Mouse (Mus musculus) embryonic stem cell, embryonic (primary cell): ENCODE data around the gene Pnma1.

Source experiments
- CTCF ChIA-PET, 4 experiments: fragments of 300-600 bp in 2 of 4; fragments of 350-600 bp in 2 of 4; sonication (Branson Sonifier 250); formaldehyde crosslinking; loops; one replicate each; lab custom pipeline; 2022; ENCODE audit warnings: inconsistent platforms in 2 of 4; lab: Charles Lee
- POLR2A ChIA-PET, 4 experiments: fragments of 300-600 bp in 2 of 4; fragments of 350-600 bp in 2 of 4; sonication (Branson Sonifier 250); formaldehyde crosslinking; loops; one replicate each; lab custom pipeline; 2022; ENCODE audit warnings: antibody characterized with exemption in 4 of 4, inconsistent platforms in 1 of 4; lab: Charles Lee

Pnma1 gene

DNA sequence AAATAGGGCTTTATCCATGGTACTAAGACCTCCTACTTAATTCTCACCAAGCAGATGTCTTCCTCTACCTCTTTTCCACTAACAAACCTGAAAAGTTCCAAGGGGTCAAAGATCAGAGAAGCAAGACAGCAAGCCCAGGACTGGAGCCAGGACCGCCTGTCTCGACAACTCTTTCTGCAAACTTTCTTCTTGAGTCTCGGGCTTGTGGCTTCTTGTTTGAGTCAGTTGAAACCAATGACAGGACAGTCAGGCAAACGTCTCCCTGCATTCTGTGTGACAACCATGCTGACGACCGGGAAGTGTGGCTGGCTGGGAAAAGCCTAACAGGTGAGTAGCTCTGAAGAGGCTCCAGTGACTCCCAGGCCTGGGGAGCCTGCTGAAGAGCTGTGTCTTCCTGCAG, 37.3 kb upstream of the Pnma1 start:
- ChIA-PET POLR2A (interaction anchor here in 3 of 4 experiments (0.8 to 12.1 kb wide), 10 partner anchors 9 to 48 kb away, joined by 3 to 200 read pairs (median 6); partner anchors contain the start of gene Elmsan1 (in 1 of the 3)), CTCF (no interaction called here)

DNA sequence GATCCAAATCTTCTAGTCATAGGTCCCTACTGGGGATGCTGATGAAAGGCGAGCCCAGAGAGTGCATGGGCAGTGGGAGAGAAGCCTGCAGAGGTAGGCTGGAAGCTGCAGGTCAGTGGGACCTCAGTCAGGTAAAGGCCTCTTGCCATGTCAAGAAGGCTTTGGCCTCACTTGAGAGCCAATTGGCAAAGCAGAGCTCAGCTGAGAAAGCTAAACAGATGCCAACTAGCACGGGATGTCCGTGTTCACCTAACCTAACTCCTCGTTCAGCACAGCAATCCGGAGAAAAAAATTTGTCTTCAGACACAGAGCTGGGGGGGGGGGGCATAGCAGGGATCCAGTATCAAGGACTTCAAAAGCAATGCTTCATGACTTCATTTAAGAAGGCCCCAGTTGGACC, 36.7 kb upstream of the Pnma1 start:
- ChIA-PET CTCF (interaction anchor here in 2 of 4 experiments (0.6 kb wide), 2 partner anchors 23 to 384 kb away, joined by 3 read pairs; no protein-coding TSS in a partner anchor), POLR2A (interaction anchor here in 2 of 4 experiments (0.6 to 12.1 kb wide), 9 partner anchors 8 to 131 kb away, joined by 3 to 200 read pairs (median 6); partner anchors contain the start of gene Elmsan1 (in 1 of the 2))

DNA sequence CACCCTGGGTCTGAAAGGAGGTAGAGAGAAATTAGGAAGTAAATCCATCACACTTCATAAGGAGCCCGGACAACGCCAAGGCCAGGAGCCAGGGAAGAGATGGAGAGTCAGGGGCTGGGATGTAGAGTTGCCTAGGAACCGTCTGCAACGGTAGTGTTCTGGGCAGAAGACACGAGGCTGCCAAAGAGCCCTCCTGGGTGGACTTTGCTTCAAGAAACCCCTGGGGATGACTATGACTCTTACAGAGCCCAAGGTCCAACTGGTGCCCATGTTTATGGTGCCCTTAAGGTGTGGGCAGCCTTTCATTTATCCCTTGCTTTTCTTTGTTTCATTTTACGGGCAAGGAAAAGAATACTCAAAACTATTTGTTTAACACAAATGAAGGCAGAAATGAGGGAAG, 33.7 kb upstream of the Pnma1 start:
- ChIA-PET POLR2A (interaction anchor here in 3 of 4 experiments (0.9 to 15.1 kb wide), 5 partner anchors 9 to 65 kb away, joined by 3 to 200 read pairs (median 3); no protein-coding TSS in a partner anchor), CTCF (no interaction called here)

DNA sequence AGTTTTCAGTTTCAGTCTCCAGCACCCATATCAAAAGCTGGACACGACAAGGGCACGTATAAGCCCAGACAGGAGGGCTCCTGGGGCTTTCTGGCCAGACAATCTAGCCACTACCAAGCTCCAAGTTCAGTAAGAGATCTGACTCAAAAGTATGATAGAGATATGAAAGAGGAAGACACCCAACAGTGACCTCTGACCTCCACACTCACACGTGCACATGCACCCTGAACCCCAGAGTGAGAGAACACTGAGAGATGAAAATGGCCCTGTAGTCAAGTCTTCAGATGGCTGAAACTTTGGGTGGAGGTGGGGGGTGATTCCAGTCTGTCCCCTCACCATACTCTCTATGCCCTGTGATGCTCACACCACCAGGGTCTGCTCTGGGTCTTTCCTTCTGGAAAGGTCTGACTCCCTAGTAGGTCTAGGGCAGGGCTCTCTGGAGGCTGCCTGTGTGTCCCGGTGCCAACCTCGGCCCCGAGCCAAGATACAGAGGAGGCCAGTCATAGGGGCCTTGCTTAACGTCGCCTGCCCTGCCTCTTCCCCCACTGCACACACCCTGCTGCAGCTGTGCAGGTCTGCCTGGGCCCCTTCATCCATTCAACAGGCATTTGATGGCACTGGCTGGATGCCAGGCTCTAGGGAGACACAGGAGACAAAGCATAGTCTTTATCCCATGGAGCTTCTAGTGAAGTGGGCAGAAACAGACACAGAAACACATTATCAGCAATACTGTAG, 32.6 kb upstream of the Pnma1 start:
- CTCF ChIA-PET, result interaction anchor here in 2 of 4 experiments (0.7 to 2.5 kb wide), 2 partner anchors 8 to 1740 kb away, joined by 4 to 8 read pairs; no protein-coding TSS in a partner anchor
- POLR2A ChIA-PET, result interaction anchor here in 2 of 4 experiments (0.6 to 15.1 kb wide), 7 partner anchors 9 to 66 kb away, joined by 3 to 200 read pairs (median 3); no protein-coding TSS in a partner anchor

DNA sequence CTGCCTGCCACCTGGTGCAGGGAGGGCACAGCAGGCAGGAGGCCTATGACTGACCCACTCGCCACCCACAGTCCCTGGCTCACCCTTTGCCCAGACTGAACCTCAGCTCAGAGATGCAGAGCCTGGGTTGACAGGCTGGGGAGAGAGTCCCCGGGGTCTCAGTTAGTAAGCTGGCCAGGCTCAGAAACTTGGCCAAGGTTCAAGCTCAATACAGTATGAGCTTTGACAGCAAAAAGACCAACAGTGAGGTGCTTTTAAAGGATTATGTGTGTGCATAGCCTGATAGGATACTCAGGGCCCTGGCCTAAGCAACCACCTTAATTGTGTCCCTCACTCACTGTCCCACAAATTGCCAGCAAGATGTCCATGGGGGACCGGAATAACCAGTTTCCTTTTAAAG, 31.8 kb upstream of the Pnma1 start:
- ChIA-PET CTCF (interaction anchor here in 2 of 4 experiments (0.6 to 2.5 kb wide), 2 partner anchors 9 kb away, joined by 3 to 8 read pairs; no protein-coding TSS in a partner anchor), POLR2A (interaction anchor here in 2 of 4 experiments (0.7 to 15.1 kb wide), 6 partner anchors 9 to 55 kb away, joined by 3 to 200 read pairs (median 52); no protein-coding TSS in a partner anchor)

DNA sequence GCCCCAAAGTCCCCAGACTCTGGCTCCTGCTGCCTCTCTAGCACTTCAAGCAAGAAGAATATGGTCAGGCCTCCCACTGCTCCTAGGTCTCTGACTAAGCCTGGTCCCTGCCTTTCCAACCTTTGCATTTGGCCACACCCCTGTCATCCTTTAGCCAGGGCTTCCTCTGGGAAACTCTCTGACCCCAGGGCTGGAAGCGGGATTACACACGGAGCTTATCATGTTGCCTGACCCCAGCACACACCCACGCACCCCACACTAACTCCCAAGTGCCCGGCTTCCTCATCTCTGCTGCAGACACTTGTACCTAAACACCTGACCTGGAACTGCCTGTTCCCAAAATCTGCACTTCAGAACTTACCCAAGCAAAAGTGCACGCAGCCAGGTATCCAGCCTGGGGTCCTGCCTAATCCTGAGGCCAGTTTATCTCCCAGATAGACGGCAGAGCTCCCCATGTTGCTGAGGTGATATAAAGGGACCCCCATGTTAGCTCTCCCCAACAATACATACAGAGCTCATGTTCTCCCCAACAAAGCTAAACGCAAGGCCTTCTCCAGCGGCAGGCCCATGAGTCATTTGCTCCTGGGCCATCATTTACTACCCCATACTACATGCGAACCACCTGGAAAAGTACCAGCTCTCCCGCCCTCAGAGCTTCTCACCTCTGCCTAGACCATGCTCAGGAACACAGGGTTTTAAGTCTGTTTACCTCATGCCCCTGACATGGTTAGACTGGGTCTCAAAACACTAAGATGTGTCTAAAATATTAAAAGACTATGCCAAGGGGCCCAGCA, 30.6 kb upstream of the Pnma1 start:
- ChIA-PET POLR2A (interaction anchor here in 3 of 4 experiments (0.6 to 15.1 kb wide), 18 partner anchors 10 to 57 kb away, joined by 3 to 200 read pairs (median 5); partner anchors contain the start of gene Pnma1 (in 1 of the 3)), CTCF (interaction anchor here in 3 of 4 experiments (0.6 to 5.7 kb wide), 7 partner anchors 10 to 247 kb away, joined by 3 to 40 read pairs (median 3); partner anchors contain the start of gene Pnma1 (in 1 of the 3))

DNA sequence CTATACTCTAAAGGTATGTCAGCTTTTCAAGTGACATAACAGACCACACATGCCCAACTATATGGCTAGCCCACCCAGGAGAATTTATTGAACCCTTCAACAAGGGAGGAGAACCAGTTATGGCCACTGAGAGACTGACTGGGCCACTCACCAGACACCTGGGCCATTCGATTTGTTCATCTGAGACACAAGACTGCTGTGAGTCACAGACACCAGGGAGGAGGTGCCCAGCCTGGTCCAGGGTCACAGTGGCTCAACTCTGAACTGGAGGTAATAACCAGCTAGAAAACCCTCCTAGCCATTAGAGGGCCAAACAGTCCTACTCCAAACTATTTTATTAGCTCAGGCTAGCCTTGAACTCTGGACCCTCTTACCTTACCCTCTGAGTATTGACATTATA, 29.8 kb upstream of the Pnma1 start:
- POLR2A ChIA-PET, result interaction anchor here (0.6 to 15.1 kb wide), 18 partner anchors 9 to 57 kb away, joined by 3 to 200 read pairs (median 6); partner anchors contain the start of genes Elmsan1 (in 1 of the 4) and Pnma1 (in 1 of the 4)
- CTCF ChIA-PET, result interaction anchor here (0.6 to 5.7 kb wide), 9 partner anchors 11 to 246 kb away, joined by 3 to 40 read pairs (median 5); partner anchors contain the start of gene Pnma1 (in 1 of the 4)

DNA sequence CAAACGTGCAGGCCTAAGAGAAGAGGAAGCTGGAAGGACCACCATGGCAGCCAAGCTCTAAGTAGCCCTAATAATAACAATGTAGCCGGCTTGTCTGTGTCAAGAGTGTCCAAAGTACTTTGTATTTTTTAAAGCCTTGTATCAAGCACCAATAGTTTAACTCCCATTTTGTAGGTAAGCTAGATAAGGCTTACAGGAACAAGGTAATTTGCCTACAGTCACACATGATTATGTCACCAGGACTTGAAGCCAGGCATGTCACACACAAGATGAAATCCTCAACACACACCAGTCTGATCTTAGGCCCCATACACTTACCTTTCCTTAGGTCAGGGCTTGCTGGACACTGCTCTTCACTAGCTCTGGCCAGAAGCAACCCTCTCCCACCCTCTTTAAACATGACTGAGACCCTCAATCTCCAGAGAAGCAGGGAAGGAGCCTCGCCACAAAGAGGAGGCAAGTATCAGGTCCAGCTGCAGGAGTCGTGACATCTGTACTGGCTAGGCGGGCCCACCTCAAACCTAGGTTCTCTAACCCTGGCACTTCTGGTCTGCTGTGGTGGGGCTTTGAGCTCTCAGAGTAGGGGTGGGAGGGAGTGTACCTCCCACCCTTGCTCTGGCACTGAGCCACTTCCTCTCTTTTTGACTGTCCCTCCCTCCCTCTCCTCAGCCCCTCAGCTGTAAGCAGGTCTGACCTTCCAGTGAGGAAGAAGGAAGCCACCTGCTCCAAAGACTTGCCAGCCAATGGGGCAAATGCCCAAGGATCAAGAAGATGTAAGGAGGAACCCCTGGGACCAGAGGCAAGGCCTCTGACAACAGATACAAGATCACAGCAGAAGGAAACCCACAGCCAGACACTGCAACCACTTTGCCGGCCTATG, 28.8 kb upstream of the Pnma1 start:
- POLR2A ChIA-PET, result interaction anchor here (0.6 to 15.1 kb wide), 32 partner anchors 9 to 578 kb away, joined by 3 to 200 read pairs (median 4); partner anchors contain the start of genes Elmsan1 (in 1 of the 4) and Pnma1 (in 1 of the 4)
- CTCF ChIA-PET, result interaction anchor here in 3 of 4 experiments (0.6 to 5.7 kb wide), 7 partner anchors 14 to 279 kb away, joined by 3 to 40 read pairs (median 5); no protein-coding TSS in a partner anchor

DNA sequence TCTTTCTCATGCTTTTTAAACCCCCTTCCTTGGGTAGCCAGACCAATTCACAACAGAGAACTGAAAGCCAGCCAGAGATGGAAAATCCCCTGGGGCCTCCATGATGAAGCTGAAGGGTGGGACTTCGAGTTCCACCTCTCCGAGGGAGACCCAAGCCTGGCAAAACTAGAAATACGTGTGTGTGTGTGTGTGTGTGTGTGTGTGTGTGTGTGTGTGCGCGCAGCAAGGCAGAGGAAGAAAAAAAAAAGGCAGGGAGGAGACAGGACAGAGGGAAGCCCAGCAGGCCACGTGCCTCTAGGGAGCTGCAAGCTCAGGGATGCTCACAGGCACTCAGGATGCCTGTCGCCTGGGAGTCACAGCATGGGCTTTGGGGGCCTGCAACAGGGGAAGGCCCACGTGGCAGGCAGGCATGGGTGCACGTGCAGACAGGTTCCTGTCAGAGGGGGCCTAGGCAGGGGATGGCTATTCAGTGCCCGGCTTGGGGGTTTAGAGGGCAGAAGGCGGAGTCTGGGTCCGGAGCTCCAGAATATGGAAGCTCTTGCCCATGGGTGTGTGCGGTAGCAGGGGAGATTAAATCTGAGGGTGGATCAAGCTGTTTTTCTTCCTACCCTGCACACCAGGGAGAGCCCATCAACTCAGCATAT, 28.0 kb upstream of the Pnma1 start:
- ChIA-PET POLR2A (interaction anchor here (0.6 to 15.1 kb wide), 39 partner anchors 9 to 578 kb away, joined by 3 to 200 read pairs (median 5); partner anchors contain the start of gene Elmsan1 (in 1 of the 4)), CTCF (interaction anchor here (0.6 to 5.7 kb wide), 15 partner anchors 13 to 722 kb away, joined by 3 to 40 read pairs (median 4); no protein-coding TSS in a partner anchor)

DNA sequence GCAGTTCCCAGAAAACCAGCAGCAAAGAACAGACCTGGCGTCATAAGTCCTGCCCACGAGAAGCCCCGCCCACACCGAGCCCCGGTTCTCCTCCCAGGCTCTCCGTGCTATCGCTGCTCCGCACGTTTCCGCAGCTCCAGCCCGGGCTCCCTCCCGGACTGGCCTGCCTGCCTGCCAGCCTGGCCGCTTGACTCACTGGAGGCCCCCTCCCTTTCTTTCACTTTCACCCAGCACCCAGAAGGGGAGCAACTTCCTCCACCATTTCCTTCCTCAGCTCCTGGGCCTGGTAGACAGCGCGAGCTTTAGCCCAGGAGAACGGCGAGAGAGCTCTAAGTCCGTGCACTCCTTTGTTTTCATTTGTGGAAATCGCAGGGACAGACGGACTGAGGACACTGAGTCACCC, 27.4 kb upstream of the Pnma1 start:
- POLR2A ChIA-PET, result interaction anchor here (0.6 to 15.1 kb wide), 36 partner anchors 8 to 240 kb away, joined by 3 to 200 read pairs (median 5); partner anchors contain the start of gene Elmsan1 (in 1 of the 4)
- CTCF ChIA-PET, result interaction anchor here (0.7 to 5.7 kb wide), 11 partner anchors 10 to 723 kb away, joined by 3 to 40 read pairs (median 3); no protein-coding TSS in a partner anchor

DNA sequence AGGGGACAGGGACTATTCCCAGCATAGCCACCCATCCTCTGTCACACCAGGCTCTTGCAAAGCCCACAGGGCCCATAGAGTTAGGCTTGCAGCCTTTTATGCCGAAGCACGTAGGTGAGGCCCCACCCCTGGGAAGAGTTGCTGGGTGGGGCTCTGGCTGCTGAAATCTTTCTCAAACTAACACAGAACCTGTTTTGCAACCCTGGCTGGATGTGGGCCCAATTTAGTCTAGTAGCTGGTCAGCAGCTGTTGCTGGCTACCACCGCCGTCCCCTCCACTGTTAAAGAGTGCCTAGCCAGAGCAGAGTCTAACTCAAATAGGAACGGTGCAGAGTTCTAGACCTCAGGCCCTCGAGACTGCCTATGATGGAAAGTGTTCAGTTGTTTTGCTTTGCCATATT, 26.6 kb upstream of the Pnma1 start:
- ChIA-PET POLR2A (interaction anchor here (1.0 to 15.1 kb wide), 17 partner anchors 10 to 101 kb away, joined by 3 to 200 read pairs (median 9); no protein-coding TSS in a partner anchor), CTCF (interaction anchor here in 3 of 4 experiments (0.5 to 5.7 kb wide), 4 partner anchors 11 to 325 kb away, joined by 3 to 40 read pairs (median 4); no protein-coding TSS in a partner anchor)

DNA sequence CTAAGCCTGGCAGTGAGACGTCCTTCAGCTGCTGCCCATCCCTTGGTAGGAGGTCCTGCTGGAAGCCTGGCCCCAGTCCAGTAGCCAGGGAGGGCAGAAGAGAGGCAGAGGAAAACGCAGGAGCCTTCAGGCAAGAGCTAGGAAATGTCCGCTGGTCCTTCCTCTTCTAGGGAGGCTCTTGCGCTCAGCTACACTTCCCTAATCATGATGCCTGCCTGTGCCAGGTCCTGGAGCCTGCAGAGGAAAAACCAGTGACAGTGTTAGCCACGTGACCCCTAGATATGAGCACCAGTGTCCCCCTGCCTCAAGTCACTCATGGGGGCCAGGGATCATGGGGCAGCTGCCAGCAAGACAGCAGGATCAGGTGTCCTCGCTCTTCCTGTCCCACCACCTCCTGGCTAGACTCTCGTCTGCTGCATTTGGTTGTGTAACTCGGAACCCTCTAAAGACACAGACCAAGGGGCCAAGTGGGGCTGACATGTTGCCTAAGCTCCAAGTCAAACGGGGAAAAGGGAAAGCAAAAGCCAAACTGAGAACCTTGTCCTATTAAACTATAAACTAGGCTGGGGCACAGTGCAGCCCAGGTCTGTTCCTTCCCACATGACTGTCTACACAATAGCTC, 26.0 kb upstream of the Pnma1 start:
- ChIA-PET POLR2A (interaction anchor here in 3 of 4 experiments (0.5 to 15.1 kb wide), 19 partner anchors 9 to 578 kb away, joined by 3 to 200 read pairs (median 6); partner anchors contain the start of gene Ptgr2 (in 1 of the 3)), CTCF (interaction anchor here (0.5 to 5.7 kb wide), 6 partner anchors 11 to 325 kb away, joined by 3 to 40 read pairs (median 4); partner anchors contain the start of gene Pnma1 (in 1 of the 4))

DNA sequence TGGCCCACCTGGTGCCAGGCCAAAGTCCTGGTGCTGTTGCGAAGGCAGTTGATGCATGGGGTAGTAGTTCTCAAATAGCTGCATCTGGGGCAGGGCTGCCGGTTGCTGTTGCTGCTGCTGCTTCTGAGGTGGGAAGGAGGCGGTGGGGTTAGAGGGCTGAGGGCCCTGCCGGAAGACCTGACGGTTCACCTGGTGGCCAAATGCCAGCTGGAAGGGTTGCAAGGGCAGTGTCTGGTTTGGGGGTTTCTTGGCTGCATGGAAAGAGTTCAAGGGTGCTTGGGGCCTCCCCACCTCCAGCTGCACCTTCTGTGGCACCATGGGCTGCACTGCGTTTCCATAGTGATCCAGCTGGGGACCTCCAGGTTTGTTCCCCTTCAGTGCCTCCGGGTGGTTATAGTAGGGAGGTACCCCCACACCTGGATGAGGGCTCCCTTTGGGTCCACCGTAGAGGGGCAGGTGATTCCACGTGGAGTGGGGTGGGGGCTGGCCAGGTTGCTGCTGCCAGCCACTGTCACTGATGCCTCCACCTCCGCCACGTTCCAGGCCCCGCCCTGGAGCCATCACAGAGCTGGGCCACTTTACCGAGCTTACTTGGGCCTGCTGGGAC, 25.1 kb upstream of the Pnma1 start:
- ChIA-PET POLR2A (interaction anchor here in 3 of 4 experiments (0.5 to 15.1 kb wide), 17 partner anchors 8 to 278 kb away, joined by 3 to 200 read pairs (median 5); partner anchors contain the start of genes Aldh6a1 (in 1 of the 3), Lin52 (in 1 of the 3) and Ptgr2 (in 1 of the 3)), CTCF (interaction anchor here in 2 of 4 experiments (0.7 to 5.7 kb wide), 5 partner anchors 10 to 62 kb away, joined by 3 to 40 read pairs (median 5); partner anchors contain the start of gene Pnma1 (in 1 of the 2))

DNA sequence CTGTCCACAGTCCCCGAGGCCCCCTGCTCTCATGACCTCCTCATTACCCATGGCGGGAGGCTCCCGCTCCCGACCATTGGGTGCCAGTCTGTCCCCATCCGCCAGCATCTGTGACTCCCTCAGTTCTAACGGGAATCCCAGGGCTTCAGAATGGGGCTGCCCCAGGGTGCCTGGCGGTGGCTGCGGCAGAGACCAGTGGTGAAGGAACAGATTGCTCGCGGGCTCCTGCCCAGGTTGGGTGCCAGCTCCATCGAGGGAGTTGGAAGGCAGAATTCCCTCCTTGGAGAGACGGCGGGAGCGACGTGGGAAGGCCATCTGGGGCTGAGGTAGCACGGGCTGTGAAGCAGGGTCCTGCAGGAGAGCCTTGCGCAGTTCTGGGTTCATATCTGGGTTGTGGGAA, 24.6 kb upstream of the Pnma1 start:
- CTCF ChIA-PET, result interaction anchor here in 2 of 4 experiments (0.6 to 5.7 kb wide), 3 partner anchors 9 to 25 kb away, joined by 3 to 40 read pairs (median 11); no protein-coding TSS in a partner anchor

More for the DNA sequence above, 24.6 kb upstream of the Pnma1 start:
- POLR2A ChIA-PET, result interaction anchor here in 2 of 4 experiments (1.0 to 15.1 kb wide), 11 partner anchors 10 to 278 kb away, joined by 3 to 200 read pairs (median 10); partner anchors contain the start of genes Aldh6a1 (in 1 of the 2), Lin52 (in 1 of the 2) and Ptgr2 (in 1 of the 2)
